Mouse (Mus musculus) R1 (cell line): ENCODE measurements around the gene S1pr3.

ENCODE experiments used
- DNase-seq: peaks from one replicate; pipeline ENCODE4 v3.0.0-alpha.2; 2018; ENCODE audit warnings: low read depth, low spot score

S1pr3 gene

GRCm38 (mm10) chr13:51446550-51446949, 38.1 kb downstream of the S1pr3 start:
- no peak for DNase-seq

GRCm38 (mm10) chr13:51456190-51456878, 47.9 kb downstream of the S1pr3 start:
- no peak for DNase-seq

DNA sequence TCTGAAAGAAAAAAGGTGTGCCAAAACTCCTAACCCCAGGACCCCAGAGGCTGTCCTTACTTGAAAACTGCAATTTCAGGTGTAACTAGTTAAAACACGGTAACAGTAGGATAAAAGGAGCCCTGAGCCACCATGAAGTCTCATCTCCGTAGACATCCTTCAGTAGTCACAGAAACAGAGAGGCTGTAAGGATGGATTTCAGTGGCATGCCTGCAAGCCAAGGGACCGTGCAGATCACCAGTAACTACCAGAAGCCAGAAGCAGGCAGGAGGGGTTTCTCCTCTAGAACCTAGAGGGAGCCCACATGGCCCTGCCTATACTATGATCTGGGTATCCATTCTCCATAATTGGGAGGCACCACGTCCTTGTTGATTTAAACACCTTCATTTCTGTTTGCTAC, 55.9 kb downstream of the S1pr3 start:
- no peak for DNase-seq

GRCm38 (mm10) chr13:51466117-51466841, 57.8 kb downstream of the S1pr3 start:
- DNase-seq, result no peak

GRCm38 (mm10) chr13:51468697-51469250, 60.3 kb downstream of the S1pr3 start:
- DNase-seq, result peak; percentile 53
